Mouse (Mus musculus) natural killer cell, adult 2 months (primary cell): Measurements from ENCODE around the gene Gm21988.

Source experiments
- DNase-seq, 2 experiments: peaks; one replicate each; pipeline ENCODE4 v3.0.0; 2022; ENCODE audit warnings: low spot score in 2 of 2

Gene Gm21988

GRCm38 (mm10) chr11:70236717-70237116, 2.9 kb downstream of the Gm21988 start:
- no peak for DNase-seq

DNA sequence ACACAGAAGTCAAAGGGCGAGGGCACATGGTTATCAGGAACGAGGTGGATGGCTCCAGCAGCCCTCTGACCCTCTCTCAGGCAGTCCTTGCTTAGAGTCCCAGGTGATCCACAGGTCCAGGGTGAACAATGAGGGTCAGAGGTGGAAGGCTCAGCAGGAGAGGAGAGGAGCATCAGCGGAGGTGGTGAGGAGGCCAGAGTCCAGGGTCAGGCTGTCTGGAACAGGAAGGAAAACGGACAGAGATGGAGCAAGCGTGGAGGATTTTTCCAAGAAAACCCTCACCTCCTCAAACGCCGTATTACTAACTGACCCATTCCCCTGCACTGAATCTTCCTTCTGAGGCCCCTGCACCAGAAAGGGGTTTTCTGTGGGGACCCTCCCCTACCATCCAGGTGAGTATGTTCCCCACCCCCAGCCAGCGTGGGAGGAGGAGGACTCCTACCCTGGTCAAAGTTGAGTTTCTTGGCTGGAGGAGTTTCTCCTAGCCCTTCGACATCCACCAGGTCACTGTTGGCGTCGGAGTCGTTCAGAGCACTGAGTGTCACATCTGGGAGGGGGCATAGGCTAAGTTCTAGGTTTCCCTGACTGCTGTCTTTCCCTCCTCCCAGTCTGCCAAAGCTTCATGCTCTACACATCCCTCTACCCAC, 4.3 kb downstream of the Gm21988 start:
- no peak for DNase-seq

GRCm38 (mm10) chr11:70234497-70234896, 5.1 kb downstream of the Gm21988 start:
- DNase-seq, result no peak

DNA sequence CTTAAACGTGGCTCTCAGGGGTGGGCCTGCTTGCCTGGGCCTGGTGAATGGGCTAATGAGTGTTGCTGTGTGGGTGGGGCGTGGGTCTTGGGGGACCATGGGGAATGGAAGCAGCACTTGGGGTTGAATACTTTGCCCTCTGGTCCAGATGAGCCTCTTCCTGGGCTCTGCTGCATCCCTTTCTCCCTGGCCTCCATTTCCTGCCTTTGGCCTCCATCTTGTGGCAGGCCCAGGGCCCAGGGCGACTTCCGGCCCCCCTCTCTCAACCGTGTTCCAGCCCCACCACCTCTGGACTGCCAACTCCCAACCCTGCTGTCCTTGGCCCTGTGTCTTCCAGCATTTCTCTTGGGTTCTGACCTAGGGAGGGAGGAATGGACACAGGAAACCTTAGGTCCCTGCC, 5.6 kb downstream of the Gm21988 start:
- no peak for DNase-seq

DNA sequence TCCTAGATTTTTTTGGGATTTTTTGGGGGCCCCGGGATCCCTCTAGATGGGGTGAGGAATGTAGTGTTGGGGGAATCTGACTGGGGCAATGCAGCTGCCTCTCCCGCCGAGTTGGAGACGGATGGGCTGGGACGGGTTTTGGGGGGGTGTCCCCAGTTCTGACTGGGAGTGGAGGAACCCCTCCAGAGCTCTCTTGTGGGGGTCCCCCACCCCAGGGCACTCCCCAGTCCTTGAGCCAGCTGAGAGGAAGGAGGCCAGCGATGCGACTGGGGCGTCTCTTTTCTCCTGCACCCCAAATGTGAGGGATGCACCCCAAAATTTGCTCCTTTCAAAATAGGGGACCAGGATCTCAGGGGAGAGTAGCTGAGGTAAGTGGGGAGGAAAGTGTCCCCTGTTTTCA, 6.6 kb downstream of the Gm21988 start:
- DNase-seq, result no peak

GRCm38 (mm10) chr11:70232546-70232945, 7.1 kb downstream of the Gm21988 start:
- DNase-seq, result no peak

- peak; percentile 78 to 83 for DNase-seq
Measured at GRCm38 (mm10) chr11:70230239-70230727, 9.3 kb downstream of the Gm21988 start.

- no peak for DNase-seq
Measured at GRCm38 (mm10) chr11:70229260-70230010, 10.2 kb downstream of the Gm21988 start, which contains the start of gene Bcl6b. Gene Bcl6b (minus strand): TSS chr11:70229798.

DNA sequence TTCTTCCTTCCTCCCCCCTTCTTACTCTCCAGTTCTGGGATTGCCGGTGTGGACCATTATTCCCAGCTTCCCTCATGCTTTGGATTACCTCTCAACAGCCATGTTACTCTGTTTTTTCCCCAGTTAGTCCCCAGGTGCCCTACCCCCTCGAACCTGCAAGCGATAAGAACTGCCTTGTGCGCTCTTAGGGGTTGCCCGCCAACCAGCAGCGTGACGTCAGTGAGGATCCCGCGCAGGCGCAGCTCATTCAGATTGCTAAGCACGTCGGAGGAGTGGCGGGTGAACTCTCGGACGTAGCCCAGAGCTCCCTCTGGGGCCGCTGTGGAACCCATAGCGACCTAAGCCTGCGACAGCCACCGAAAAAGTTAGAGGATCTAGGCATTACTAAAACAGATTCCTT, 10.8 kb downstream of the Gm21988 start:
- DNase-seq, result peak; percentile 93

- DNase-seq, result no peak
Measured at GRCm38 (mm10) chr11:70227661-70228245, 11.9 kb downstream of the Gm21988 start.

GRCm38 (mm10) chr11:70227126-70227525, 12.5 kb downstream of the Gm21988 start:
- no peak for DNase-seq

DNA sequence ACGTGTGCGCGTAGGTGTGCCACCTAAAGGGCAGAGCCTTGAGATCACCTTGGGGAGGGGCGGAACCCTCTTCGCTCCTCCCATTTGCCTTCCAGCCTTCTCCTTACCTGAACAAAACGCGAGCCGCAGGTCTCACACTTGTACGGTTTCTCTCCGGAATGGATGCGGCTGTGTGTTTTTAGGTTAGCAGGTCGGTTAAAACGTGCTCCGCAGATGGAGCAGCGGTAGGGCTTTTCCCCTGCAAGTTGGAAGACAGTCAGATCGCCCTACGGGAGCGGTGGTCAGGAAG, 13.1 kb downstream of the Gm21988 start:
- no peak for DNase-seq

DNA sequence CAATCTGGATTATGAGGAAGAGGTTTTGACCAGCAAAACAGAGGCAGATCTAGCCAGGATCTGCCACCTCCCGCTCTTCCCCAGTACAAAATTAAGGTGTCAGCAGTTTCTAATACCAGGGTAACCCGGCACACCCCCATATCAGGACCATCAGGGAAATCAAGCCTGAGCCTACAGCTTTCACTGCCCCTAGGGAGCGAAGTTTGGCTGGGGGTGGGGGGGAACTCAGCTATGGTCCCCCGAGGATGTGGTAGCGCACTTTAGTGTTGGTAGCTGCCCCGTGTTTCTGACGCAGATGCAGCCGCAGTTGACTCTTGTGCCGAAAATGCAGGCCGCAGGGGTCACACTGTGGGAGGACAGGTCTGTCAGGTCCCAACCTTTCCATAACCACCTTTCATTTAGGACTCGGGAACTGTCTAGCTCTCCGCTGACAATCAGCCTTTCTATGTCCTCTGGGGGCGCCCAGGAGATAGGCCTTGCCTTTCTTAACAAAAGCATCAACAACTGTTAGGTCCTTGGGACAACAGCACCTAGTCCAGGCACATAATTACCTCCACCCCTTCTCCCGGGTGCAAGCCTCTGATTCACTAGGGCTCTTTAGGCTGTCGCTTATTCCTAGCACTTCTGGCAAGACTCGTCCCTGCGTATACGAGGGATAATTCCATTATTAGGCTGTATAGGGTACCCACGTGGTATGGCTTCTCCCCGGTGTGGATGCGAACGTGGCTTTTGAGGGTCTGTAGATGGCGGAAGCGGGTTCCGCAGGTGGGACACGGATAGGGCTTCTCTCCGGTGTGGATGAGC, 13.6 kb downstream of the Gm21988 start:
- DNase-seq, result no peak

- DNase-seq, result no peak
Measured at GRCm38 (mm10) chr11:70223724-70224123, 15.9 kb downstream of the Gm21988 start.

GRCm38 (mm10) chr11:70221603-70222500, 17.8 kb downstream of the Gm21988 start:
- DNase-seq, result no peak

DNA sequence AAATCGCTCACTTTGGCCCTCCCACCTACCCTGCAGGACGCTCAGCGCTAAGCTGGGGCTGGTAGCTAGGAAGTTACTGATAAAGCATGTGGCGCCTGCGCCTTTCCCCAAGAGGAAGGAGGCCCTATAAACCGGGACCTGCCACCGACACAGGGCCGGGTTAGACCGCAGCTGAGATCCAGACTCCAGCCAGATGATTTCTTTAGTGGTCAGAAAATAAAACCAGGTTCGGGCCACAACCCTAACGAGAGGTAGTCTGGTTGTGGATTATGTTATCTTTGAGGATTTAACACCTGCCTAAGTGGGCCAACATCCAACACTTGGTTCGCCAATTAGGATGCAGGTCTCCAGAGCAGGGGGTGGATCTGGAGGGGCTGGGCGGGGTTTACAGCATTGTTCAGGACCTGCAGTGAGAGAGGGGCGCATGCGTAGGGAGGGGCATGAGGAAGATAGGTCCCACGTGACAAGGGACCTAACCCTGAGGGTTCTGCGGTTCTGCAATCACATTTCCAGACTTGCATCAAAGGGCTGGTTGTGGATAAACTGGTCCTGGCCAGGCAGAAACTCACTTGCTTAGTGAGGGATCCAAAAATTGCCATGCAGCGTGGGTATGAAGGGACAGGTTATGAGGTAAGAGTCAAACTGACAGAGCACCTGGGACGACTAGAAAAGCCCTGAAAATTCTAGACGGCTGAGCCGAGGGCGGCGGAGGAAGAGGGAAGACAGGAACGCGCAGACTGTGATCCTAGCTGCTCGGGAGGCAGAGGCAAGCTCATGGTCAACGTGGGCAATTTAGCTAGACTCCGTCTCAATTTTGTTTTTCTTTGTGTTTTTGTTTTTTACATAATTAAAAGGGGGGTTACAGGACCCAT, 18.7 kb downstream of the Gm21988 start, which contains the start of gene Slc16a13:
Slc16a13 (minus strand) TSS at position 334 of the 872 bp plus-strand sequence.
- peak; percentile 83 to 90 for DNase-seq

- no peak for DNase-seq
Measured at GRCm38 (mm10) chr11:70220323-70220722, 19.3 kb downstream of the Gm21988 start.

DNA sequence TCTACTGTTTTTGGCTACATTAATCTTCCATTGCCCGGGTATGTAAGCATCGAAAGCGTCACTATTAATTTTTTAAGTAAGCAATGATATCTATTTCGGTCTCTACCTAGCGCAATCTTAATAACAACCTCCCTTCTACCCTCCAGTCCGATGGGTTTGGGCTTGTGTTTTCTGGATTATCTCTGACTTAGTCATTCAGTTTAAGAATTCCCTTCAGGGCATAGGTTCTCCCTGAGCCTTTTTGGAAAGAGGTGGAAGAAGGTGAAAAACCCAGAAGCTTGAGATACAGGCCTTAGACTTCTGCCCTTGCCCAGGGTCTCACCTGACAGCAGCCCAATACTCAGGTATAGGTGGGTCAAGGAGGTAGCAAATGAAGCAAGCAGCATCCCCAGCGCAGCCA, 19.8 kb downstream of the Gm21988 start:
- no peak for DNase-seq

GRCm38 (mm10) chr11:70218741-70219470, 20.7 kb downstream of the Gm21988 start:
- DNase-seq, result no peak
